Mouse (Mus musculus) thymus, adult 18-20 months (tissue): Measurements from ENCODE around the gene 4930404H24Rik.
A peak's percentile ranks its signal among the peaks of the same experiment; 100 is the strongest.
"Not testable (repeated sequence)": the region's sequence is repeated elsewhere in the genome, so short reads cannot be mapped to it uniquely, and the experiment has no call there.

Source experiments
- DNase-seq, 2 experiments: peaks; one replicate each; pipeline ENCODE4 v3.0.0; 2022; ENCODE audit warnings: mixed read lengths in 2 of 2

Gene 4930404H24Rik

GRCm38 (mm10) chr2:153479486-153479885 lies 13.1 kb upstream of the 4930404H24Rik start:
- DNase-seq, result no peak

DNA sequence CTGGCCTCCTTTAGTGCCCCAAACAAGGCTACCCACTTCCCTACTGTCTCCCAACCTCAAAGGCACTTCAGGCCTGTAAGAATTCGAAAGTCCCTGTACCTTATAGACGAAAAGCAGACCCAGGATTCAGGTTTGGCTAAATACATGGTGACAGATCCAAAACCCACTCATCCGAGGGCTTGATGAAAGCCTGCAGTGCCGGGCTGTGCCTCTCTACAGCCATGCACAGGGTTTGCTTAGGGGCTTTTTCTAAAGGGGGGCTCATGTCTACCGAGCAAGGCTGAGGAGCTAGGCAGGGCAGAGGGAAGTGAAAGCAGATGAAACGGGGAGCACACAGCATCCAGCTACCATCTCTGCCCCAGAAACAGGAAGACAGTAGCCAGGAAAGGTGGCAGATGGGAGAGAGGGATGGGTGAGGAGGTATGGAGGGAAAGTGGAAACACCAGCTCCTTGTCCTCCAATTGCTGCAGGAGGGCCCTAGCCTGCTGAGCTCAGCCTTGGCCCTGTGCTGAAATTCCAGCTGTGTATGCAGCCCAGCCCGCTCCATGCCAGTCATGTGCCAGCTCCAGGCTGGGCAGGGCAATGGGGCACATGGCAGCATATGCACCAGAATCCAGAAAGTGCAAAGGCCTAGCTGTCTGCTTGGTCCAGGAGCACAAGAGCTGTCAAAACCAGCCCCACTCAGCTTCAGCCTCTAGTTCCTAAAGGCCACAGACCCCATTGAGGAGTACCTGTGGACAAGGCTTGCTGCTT lies 11.3 kb upstream of the 4930404H24Rik start:
- DNase-seq, result no peak

DNA sequence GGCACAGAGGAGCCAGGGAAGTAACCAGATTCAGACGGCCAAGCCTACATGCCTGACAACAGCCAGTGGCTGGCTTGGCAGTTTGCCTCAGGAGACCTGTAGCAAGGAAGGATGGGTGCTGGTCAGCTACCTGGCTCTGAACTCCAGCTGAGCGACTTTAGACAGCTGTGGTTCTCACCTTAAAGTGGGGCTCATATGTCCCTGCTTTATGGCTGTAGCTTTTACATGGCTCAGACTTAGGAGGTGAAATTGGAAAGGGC lies 10.8 kb upstream of the 4930404H24Rik start:
- no peak for DNase-seq

DNA sequence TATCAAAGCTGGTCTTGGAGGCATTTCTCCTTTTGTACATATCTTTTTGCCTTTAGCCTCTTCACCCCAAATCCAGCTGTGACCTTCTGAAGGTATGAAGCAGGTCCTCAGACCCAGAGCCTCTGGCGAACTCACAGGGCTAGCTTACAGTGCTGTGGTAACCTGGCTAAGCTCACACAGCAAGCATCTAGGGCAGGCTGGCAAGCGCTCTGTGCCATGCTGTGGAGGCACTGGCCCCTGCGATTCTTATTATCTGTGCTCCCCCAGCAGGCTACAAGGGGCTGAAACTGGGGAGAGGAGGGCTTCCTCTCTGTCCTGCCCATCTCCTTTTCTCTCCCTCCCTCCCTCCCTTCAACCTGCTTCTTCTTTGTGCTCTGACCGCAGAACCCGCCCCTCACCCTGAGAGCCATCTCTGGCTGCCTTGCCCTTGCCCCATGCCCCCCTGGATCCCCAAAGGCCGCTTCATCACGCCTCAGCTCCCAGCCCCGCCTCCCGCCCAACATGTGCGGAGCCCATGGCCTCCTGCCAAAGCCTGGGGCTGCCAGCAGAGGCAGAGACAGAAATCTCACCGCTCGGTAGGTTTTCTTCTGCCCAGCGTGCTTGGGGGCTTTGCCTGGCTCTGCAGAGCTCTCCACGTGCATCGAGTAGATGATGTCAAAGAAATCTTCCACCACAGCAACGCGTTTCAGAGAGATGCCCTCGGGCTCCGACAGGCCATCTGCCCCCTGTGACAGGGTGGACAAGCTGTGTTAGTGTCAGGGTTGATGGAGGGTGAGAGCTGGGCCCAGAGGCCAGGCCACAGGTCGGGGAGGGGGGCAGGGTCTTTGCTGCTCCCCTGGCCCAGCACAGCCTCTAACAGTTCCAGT lies 9.2 kb upstream of the 4930404H24Rik start:
- DNase-seq, result peak in 1 of 2 experiments; percentile 22

DNA sequence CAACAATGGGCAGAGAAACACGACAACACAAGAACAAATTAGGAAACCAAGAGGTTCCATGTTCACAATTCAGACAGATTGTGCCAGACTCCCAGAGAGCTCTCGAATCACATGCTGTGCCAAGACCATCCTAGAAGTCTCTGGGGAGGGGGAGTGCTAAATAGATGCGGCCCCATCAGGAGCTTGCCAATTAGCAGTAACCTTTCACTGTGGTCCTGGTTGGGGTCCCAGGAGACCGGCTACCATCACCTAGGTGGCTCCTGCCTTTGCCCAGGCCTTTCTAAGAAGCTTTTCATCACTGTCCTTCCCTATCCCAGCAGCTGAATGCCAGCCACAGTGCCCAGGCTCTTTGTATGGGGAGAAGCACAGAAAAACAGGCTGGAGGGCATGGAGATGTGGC lies 8.5 kb upstream of the 4930404H24Rik start:
- DNase-seq, result no peak

- DNase-seq, result no peak
These were observed 2.5 kb upstream of the 4930404H24Rik start for GRCm38 (mm10) chr2:153490116-153490515.

DNA sequence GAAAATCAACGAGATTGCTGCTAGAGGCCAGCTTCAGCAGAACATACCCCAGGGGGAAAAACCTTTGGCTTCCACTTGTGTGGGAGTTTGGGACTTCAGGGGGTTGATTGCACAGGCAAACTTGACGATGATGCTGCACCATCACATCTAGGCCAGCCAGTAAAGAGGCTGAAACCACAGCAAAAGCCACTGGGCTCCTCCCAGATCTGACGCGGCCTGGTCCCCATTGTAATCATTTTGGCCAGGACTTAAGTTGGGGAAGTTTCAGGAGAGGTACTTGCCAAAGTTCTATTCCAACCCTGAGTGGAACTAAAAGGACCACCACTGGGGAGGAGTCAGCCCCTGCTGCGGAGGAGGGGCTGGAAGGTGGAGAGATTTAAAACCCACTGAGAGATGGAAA lies 1.6 kb upstream of the 4930404H24Rik start:
- DNase-seq, result no peak

GRCm38 (mm10) chr2:153491512-153492178 lies 945 bp upstream of the 4930404H24Rik start:
- DNase-seq, result no peak

DNA sequence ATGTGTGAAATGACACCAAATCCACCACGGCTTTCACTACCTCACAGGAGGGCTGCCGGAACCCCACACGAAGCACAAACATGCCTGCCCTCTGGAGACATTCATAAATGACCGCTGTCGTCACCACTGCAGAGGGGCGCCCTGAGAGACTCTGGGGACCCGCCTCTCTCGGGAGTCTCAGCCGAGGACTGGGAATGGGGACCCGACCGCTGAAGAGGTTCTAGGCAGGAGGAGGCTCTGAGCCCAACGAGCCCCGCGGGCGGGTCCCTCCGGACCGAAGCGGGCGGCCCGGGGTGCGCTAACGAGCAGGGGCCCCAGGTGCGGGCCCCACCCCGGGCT lies 442 bp upstream of the 4930404H24Rik start:
- peak; percentile 33 to 49 for DNase-seq

GRCm38 (mm10) chr2:153493393-153493731 lies 772 bp downstream of the 4930404H24Rik start:
- no peak for DNase-seq

DNA sequence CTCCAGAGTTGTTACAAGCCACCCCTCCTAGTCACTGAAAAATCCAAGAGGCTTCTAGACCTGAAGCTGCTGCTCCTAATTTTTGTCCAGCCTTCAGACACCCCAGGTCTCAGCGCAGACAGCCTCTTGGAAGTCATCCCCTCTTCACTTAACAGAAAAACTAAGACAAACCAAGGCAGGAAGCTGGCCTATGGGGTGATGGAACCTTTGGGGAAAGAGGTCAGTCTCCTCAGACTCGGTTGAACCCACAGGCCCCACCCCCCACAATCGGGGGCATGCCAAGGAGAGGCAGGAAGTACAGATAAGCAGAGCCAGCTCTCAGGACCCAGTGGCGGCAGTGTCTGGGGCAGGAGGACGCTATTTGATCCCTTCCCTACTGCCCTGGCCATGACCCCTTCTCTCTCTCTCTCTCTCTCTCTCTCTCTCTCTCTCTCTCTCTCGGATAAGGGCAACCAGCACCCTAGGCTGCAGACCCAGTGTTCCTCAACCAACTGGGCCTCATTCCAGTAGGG lies 1.2 kb downstream of the 4930404H24Rik start:
- DNase-seq, result peak; percentile 45 to 66

DNA sequence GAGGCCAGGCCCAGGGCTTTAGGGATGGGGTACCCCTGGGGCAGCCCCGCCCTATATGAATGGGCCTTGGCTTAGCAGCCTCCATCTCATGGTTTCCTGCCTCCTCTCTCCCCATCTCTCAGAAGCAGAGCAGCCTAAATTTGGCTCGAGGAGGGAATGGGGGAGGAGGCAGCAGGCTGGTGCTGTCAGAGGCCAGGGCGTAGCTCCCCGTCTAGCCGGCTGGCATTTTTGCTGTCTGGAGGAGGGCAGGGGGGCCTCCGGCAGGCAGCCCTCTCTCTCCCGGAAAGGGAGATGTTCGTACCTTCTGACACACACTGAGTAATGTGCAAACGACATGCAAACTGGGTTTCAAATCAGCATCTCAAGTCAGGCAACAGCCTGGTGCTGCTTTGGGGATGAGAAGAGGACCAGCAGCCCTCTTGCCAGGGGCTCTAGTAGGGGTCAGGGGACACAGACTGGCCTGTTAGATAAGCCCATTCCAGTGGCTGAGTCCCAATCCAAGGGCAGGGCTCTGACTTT lies 1.8 kb downstream of the 4930404H24Rik start:
- DNase-seq, result peak; percentile 36 to 49

DNA sequence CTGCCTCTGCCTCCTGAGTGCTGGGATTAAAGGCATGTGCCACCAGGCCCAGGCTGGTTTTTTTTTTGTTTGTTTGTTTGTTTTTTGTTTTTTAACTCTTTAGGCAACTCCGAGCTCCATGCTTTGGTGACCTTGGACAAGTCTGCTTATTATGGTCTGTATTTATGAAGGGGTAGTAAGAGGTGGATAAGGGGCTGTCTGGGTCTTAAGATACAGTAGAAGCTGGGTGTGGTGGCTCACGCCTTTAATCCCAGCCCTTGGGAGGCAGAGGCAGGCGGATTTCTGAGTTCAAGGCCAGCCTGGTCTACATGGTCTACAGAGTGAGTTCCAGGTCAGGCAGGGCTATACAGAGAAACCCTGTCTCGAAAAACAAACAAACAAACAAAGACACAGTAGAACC lies 2.8 kb downstream of the 4930404H24Rik start:
- DNase-seq, result not testable (repeated sequence)

- DNase-seq, result peak; percentile 39 to 57
These were observed 3.2 kb downstream of the 4930404H24Rik start for GRCm38 (mm10) chr2:153495818-153496217.

- no peak for DNase-seq
These were observed 3.7 kb downstream of the 4930404H24Rik start for GRCm38 (mm10) chr2:153496301-153496700.

GRCm38 (mm10) chr2:153496898-153497297 lies 4.3 kb downstream of the 4930404H24Rik start:
- DNase-seq, result no peak

- no peak for DNase-seq
These were observed 6.6 kb downstream of the 4930404H24Rik start for GRCm38 (mm10) chr2:153499154-153499553.

- DNase-seq, result no peak
These were observed 13.8 kb downstream of the 4930404H24Rik start for GRCm38 (mm10) chr2:153506385-153506784.

DNA sequence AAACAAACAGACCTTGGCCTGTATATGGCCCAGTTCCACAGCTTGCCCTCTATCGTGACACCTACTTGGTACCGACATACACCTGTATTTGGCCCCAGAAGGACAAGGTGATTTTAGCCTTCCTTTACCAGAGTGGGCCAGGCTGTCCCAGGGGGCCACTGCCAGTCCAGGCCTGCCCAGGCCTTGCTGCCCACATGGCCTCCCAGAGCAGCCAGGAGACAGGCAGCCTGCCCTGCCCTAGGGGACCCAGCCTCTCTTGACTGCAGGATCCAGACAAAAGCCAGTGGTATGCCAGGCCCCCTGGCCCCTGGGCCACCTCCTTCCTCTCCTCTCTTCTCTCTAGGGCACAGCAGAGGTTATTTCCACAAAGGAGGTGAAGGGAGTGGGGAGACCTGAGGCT lies 15.4 kb downstream of the 4930404H24Rik start:
- DNase-seq, result no peak

DNA sequence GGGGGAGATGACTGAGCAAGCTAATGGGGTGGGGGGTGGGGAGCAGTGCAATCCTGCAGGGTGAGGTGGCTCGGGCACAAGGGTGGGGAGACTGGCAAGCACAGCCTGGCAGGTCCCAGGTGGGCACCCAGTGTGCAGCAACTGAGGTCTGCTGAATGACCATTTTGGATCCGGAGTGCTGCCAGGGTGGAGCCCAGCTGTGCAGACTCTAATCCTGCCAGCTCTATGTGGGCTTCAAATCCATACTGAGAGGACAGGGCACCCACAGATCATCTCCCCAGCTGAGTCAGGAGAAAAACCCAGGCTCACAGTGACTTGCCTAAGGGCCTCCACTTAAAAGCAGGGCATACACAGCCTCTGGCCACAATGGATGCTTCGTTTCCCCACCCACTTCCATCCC lies 15.8 kb downstream of the 4930404H24Rik start:
- no peak for DNase-seq

GRCm38 (mm10) chr2:153509211-153510029 lies 16.8 kb downstream of the 4930404H24Rik start:
- DNase-seq, result no peak

DNA sequence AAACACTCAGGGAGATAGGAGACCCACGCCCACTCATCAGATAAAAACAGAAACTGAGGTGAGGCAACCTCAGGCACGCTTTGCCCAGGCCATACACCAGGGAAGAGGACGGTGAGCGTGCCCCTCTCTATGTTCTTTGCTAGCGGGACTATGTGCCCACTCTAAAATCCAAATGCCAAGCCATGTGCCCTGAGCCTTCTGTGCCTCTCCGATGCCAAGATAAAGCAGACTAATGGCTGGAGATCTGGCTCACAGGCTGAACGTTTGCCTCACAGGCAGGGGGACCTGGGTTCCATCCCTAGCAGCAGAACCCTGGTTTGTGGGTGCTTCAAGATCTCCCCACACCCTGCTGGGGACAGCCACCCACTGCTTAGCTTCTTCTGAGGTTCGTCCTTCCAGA lies 17.5 kb downstream of the 4930404H24Rik start:
- DNase-seq, result no peak

DNA sequence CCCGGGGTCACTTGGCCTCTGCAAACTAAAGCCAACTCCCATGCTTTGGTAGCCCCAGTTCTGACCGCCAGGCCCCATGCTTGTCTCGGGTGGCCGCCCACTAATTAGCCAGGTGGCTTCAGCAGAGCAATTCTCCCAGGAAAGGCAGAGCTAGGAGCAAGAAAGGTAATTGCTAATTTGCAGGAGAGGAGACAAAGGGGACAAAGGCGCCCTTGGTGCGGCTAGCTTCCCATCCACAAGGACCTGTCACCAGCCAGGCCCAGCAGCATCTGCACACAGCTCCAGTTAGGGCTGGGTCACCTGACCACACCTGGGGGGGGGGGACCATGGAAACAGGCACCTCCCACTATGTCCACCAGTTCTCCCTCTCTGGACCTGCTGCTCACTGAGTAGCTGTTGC lies 19.0 kb downstream of the 4930404H24Rik start:
- DNase-seq, result no peak
